Mouse (Mus musculus) WW6 (cell line): ENCODE measurements around the gene Cd160.

Experiments used
- DNase-seq: peaks from one replicate; pipeline ENCODE4 v3.0.0-alpha.2; 2013; ENCODE audit warnings: low read depth, low spot score

The Cd160 gene

DNA sequence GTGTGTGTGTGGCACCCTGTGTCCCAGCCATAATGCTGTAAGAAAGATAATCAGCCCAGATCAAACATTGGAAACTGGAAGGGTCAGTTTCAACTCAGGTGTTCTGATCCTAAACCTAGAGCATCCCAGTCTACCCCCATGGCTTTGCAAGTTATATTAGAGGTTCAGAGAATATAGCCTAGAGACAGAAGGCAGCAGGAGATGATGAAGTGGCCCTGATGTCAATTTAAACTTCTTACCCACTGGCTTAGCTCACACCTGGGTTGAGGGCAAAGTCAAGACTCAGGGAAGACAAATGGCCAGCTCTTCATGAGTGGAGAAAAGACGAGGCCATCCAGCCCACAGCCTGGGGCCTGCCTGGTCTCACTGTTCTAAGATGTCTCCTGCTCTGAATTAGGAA, at the start of gene Cd160, which contains the start of gene Pdzk1:
TSS of gene Cd160 (minus strand) at position 368 of the 400 bp plus-strand sequence.
TSS of gene Pdzk1 (plus strand) at position 301 of the 400 bp plus-strand sequence.
- no peak for DNase-seq

GRCm38 (mm10) chr3:96874808-96875571, 45.8 kb upstream of the Cd160 start:
- DNase-seq, result no peak

GRCm38 (mm10) chr3:96872501-96872900, 43.4 kb upstream of the Cd160 start:
- DNase-seq, result no peak

DNA sequence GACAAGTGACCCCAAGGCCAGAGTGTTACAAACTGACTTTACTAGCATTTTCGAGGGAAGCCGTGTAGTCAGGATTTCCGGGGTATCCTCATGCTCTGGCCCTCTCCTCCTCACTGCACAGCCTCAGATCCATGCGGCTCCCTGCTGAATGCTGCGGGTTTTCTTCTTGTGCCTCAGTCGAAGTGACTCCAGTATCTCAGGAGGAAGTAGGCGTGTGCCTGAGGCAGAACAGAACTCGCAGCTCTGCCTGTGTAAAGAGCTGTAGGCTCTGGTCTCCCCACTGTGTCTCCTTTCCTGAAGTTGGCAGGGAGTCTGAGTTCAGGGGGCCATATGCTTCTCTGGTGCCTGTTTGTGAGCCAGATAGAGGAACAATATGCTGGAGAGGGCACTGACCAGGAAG, 41.9 kb upstream of the Cd160 start:
- DNase-seq, result no peak

- no peak for DNase-seq
These were observed 41.1 kb upstream of the Cd160 start for GRCm38 (mm10) chr3:96870270-96870669.

DNA sequence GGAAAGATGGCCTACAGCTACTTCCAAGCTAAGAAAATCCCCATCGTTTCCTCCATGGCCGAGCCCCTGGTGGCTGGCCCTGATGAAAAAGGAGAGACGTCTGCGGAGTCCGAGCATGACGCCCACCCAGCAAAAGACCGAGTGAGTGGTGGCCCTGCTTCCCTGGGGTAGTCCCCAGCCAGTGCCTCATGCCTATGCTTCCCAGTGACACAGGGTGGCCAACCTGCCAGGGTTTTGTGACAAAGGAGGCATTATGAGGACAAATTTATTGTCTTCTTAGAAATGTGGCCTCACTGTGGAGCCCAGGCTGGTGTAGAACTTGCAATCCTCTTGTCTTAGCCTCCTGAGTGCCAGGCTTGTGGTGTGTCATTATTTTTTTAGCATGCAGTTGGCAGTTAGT, 39.9 kb upstream of the Cd160 start:
- no peak for DNase-seq

DNA sequence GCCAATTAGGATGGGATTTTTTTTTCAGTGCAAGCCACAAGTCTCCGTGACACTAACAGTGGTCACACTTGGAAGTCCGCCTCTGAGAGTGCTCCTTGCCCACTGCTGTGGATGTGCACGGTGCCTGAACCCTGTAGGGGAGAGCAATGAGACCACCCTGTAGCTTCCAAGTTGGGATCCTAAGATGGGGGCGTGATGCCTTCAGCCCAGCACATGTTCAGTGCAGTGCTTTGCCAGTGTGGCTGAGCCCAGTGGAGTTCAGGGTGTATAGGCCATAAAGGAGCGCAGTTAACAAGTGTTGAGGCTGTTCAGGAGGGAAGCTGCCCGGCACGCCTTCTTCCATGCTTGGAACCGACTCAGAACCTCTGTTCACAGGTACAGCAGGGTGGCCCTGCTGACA, 39.4 kb upstream of the Cd160 start:
- no peak for DNase-seq

DNA sequence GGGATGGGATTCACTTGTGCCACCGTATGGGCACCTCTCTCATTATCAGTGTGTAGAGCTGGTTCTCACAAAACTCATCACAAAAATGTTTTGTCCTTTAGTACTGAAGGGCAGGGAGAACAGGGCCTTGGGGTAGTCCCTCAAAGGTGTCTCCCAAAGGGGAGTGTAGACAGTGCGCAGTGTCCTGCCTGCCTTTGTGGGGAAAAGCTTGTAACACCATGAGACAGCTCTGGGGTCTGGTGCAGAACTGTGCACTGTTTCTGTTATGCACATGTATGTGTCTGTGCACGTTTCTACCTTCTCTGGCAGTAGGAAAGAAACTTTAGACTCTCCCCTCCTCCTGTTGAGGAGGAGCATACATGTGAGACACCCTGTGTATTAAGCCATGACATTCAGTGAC, 38.7 kb upstream of the Cd160 start:
- DNase-seq, result no peak

DNA sequence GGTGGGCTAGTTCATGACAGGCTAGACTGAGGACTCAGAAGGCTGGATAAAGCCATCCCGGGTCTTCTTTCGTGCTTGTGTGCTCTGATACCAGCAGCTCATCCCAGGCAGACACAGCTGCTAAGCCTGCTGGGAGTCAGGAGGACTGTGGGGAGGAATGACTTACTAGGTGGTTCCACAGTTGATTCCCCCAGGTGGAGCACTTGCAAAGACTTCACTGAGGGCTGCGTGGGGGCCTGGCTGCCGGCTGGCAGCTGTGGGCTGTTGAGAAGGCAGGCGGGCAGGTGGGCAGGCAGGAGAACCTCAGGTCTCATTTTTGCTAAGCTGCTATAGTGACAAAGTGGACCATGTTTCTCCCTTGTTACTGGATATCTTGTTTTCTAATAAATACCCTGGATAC, 31.3 kb upstream of the Cd160 start:
- DNase-seq, result no peak

GRCm38 (mm10) chr3:96855833-96856232, 26.7 kb upstream of the Cd160 start:
- no peak for DNase-seq

DNA sequence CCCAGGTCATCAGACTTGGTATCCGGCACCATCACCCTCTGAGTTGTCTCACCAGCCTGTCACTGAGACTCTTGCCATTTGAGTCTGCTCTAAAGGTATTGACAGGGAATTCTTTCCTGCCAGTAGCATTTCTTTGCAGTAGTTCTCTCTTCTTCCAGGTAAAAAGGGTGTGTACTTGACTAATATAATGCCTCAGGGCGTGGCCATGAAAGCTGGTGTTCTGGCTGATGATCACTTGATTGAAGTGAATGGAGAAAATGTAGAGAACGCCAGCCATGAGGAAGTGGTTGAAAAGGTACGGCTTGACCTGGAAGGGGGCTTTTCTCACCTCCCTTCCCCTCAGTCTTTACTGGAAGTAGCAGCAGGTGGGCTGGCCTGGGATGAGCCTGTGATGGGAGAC, 25.2 kb upstream of the Cd160 start:
- no peak for DNase-seq

- no peak for DNase-seq
These were observed 23.4 kb upstream of the Cd160 start for GRCm38 (mm10) chr3:96852561-96852960.

DNA sequence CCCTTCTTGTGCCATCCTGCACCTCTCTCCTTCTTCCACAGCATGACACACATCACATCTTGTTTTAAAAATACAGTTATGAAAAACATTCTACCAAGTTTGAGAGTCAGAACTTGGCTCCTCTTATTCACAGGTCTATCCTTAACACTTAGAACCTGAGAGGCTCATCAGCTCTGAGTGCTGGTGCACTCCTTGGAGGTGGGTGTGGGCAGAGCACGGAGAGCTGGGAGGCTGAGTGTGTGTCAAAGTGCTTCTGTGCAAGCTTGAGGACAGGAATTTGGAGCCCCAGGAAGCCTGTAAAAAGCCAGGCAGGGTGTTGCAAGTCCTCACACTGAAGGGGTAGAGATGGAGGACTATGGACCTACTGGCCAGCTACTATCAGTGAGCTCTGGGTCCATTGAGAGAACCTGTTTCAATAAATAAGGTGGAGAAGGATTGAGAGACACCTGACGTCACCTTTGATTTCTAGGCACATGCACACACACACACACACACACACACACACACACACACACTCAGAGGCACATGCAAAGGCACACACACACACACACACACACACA, 20.1 kb upstream of the Cd160 start:
- DNase-seq, result no peak

- DNase-seq, result no peak
These were observed 19.3 kb upstream of the Cd160 start for GRCm38 (mm10) chr3:96848470-96848869.

DNA sequence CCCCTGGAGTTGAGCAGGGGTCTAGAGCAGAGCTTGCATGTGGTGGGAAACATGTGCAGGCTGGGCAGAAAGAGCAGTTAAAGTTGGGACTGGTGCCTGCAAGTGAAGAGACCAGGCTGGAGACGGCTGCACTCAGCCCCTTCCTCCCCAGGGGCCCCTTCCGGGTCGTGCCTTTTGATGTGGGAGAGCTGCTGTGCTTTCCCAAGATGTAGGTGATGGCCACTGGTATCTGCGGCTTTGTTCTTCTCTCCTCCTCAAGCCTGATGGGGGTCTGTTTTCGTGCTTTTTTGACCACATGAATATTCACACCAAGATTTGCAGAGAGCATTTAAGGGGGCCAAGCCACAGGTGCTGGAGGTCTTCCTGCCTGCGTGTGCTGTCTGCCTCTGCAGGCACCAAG, 18.5 kb upstream of the Cd160 start:
- DNase-seq, result no peak

DNA sequence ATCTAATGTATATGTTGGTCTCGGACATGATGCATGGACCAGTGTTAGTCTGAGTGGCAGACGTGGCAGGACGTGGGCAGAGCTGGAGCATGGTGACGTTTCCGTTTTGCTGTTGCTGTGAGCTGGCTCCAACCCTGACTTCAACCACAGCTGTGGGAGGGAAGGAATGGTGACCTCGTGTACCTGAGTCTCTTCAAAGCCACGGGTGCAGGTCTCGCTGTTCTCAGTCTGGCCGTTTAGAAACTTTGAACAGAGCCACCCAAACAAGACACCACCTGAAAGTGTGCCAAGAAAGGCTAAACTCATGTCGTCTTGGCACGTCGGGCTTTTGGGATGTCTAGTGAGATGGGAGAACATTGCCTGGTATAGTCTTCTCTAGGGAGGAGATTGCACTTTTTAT, 17.8 kb upstream of the Cd160 start:
- no peak for DNase-seq

DNA sequence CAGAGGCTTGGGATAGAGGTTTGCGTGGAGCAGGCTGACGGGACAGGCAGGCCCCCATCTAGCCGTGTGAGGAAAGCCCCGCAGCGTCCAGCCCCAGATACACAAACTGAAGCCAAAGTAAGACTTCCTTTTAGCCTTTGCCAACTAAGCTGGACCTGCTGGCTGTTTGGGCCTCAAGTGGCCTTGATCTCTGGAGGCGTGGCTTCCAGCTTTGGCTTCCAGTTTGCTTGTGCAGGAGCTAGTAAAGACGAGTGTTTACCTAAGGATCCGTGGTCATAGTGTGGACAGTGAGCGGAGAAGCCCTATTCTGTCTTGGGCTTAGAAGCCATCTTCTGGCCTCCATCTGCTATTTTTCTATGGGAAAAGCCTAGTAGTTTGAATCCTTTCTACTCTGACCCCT, 16.7 kb upstream of the Cd160 start:
- DNase-seq, result no peak

DNA sequence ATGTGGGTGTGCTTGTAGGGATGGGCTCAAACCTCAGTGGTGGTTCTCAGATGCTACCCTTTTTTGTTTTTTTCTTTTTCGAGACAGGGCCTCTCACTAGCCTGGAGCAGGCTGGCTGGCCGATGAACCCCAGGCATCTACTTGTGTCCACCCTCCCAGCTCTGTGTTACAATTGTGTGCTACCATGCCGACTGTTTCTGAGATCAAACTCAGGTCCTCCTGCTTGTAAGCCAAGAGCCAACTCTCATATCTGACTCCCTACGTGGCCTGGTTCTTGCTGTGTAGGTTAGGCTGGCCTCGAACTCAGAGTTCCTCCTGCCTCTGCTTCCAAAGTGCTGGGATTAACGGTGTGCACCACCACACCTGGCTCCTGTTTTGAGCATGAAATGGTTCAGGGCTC, 16.0 kb upstream of the Cd160 start:
- DNase-seq, result no peak

GRCm38 (mm10) chr3:96838996-96839645, 10.0 kb upstream of the Cd160 start:
- DNase-seq, result no peak

GRCm38 (mm10) chr3:96836414-96836813, 7.3 kb upstream of the Cd160 start:
- no peak for DNase-seq

GRCm38 (mm10) chr3:96834587-96835348, 5.6 kb upstream of the Cd160 start:
- no peak for DNase-seq

DNA sequence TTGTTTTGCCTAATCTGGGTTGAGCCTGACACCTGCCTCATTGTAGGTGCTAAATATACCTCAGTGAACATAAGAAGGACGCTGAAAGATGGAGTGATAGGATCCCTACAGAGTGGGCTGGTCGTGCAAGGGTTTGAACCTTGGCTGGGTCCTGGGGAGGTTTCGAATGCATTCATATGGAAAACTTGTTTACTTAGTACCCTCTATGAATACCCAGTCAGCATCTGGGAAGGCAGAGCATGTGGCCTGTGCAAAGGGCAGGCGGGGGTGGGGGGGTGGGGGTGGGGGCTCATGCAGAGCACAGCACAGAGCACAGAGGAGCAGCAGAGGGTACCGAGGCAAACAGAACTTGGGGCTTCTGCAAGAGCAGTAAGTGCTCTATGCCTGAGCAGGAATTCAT, 3.8 kb upstream of the Cd160 start:
- no peak for DNase-seq
